Comparison of ENCODE assay signal across 8 mouse cellular contexts in the genomic region with DNA sequence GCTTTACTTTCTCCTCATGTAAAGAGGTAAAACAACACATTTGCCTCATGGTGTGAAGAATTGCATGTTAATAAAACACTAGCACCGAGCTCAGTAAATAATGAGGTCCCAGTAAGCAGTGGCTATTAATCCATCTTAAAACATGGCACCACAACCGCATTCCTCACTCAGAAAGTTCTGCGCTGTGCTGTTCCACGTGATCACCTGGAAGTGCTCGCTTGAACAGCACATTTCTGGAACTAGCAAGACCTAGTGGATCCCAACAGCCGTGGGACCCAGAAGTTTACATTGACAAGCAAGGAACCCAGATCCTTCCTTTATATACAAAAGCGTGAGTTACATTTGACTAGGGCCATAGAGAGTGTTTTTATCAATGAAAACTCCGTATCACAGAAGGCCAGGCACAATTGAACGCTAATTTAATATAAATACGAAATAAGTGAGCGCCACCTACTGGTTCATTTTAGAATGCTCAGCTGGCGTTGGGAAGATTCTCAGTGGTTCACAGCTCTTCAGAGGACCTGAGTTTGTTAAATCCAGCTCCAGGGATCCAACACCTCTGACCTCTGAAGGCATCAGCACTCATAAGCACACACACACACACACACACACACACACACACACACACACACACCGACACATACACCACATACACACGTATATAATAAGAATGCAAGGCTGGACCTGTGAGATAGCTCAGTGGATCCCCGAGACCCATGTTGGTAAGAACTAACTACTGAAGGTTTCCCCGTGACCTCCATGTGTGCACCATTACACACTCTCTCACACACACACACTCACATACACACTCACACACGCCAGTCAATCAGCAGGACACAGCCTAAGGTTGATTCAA. TPM values are rescaled to one million over a fixed set of nuclear protein-coding genes. Genes with fewer than 3 reads are reported as not detected.
A peak's percentile ranks its signal among the peaks of the same experiment; 100 is the strongest.
DNase-seq lines count a peak whose midpoint lies in the region; ATAC-seq lines count a peak whose summit lies in the region.

No protein-coding gene starts in this region.

- no peaks in the 10 kb centered on the region for H3K27me3 ChIP-seq in hindbrain, embryonic 14.5 days (ENCODE audit: control insufficient read depth, insufficient read depth, low read length)
- H3K27me3 ChIP-seq in limb, embryonic 10.5 days (ENCODE audit: low read depth, poor library complexity, severe bottlenecking): no peaks in the 10 kb centered on the region
- no peaks in the 10 kb centered on the region for H3K27me3 ChIP-seq in stomach, embryonic 16.5 days (ENCODE audit: control insufficient read depth, insufficient read depth, low read length)

- ATAC-seq in erythroid progenitor cell, adult 5-6 weeks (replicated peaks; ENCODE audit: low FRiP score, poor library complexity, severe bottlenecking): peak; percentile 75
- ATAC-seq in hindbrain, embryonic 14.5 days (ENCODE audit: low FRiP score): peak; percentile 51; the same call in 1 of the 2 replicates
- no peak for ATAC-seq in stomach, embryonic 16.5 days (ENCODE audit: insufficient read depth, low FRiP score)

- H3K4me1 ChIP-seq in hindbrain, embryonic 14.5 days (replicated peaks; ENCODE audit: control insufficient read depth, insufficient read depth, low read length): no peaks in the 10 kb centered on the region
- peaks cover 4% of the 10 kb centered on the region; the same call in 1 of the 2 replicates for H3K4me1 ChIP-seq in limb, embryonic 10.5 days
- H3K4me1 ChIP-seq in stomach, embryonic 16.5 days (ENCODE audit: control insufficient read depth, insufficient read depth, low read length): no peaks in the 10 kb centered on the region

- peak; percentile 39 for DNase-seq in gastrocnemius, postnatal 10 days
- DNase-seq in gastrocnemius, adult 8-10 months (ENCODE audit: low spot score in 2 of 2): no peak
- DNase-seq in T-cell, adult 2 months (ENCODE audit: low spot score): peak; percentile 39
- peak; percentile 86 for DNase-seq in hindbrain, embryonic 14.5 days (ENCODE audit: low spot score)
- peak; percentile 42 for DNase-seq in limb, embryonic 10.5 days (ENCODE audit: low spot score)
- peak; percentile 65 for DNase-seq in mesoderm, embryonic 11.5 days (ENCODE audit: low read depth, low spot score)

- no peaks in the 10 kb centered on the region for H3K9me3 ChIP-seq in hindbrain, embryonic 14.5 days (ENCODE audit: control insufficient read depth, low read length)
- no peaks in the 10 kb centered on the region for H3K9me3 ChIP-seq in limb, embryonic 10.5 days (replicated peaks)
- no peaks in the 10 kb centered on the region for H3K9me3 ChIP-seq in stomach, embryonic 16.5 days (replicated peaks; ENCODE audit: control insufficient read depth, low read length)

- no peak overlapping the region for H3K27ac ChIP-seq in hindbrain, embryonic 14.5 days
- H3K27ac ChIP-seq in limb, embryonic 10.5 days: no peak overlapping the region
- no peak overlapping the region for H3K27ac ChIP-seq in stomach, embryonic 16.5 days (ENCODE audit: low read length)

- H3K4me2 ChIP-seq in hindbrain, embryonic 14.5 days (replicated peaks): peak overlapping the region; percentile 18
- no peak overlapping the region for H3K4me2 ChIP-seq in stomach, embryonic 16.5 days (ENCODE audit: low read depth, low read length)

- 34% methylated on average over 17 of the region's 17 CpGs for WGBS in hindbrain, embryonic 14.5 days
- WGBS in limb, embryonic 10.5 days: 41% methylated on average over 17 of the region's 17 CpGs
- WGBS in stomach, embryonic 16.5 days: 34% methylated on average over 17 of the region's 17 CpGs

- no peak overlapping the region for H3K9ac ChIP-seq in hindbrain, embryonic 14.5 days
- H3K9ac ChIP-seq in stomach, embryonic 16.5 days (ENCODE audit: low read length): no peak overlapping the region

- H3K4me3 ChIP-seq in hindbrain, embryonic 14.5 days (replicated peaks; ENCODE audit: low read length): no peak overlapping the region
- no peak overlapping the region for H3K4me3 ChIP-seq in limb, embryonic 10.5 days
- H3K4me3 ChIP-seq in stomach, embryonic 16.5 days (replicated peaks; ENCODE audit: low read length): 0 out of 2 replicates have a peak overlapping the region, but pooled peaks have one; percentile 3

- no peaks in the 10 kb centered on the region for H3K36me3 ChIP-seq in hindbrain, embryonic 14.5 days (replicated peaks; ENCODE audit: control insufficient read depth, insufficient read depth)
- no peaks in the 10 kb centered on the region for H3K36me3 ChIP-seq in limb, embryonic 10.5 days
- no peaks in the 10 kb centered on the region for H3K36me3 ChIP-seq in stomach, embryonic 16.5 days (ENCODE audit: control insufficient read depth, insufficient read depth, low read length)

RNA-seq across cellular contexts. Expression of gene Rack1, which starts 25.5 kb away (rescaled TPM):
- 100 to 1,000 TPM; 536 to 557 TPM for total RNA-seq in gastrocnemius, postnatal 10 days (2021)
- 100 to 1,000 TPM; 411 to 495 (median 459) TPM for total RNA-seq in gastrocnemius, adult 8-10 months (2022)
- 648 and 827 TPM in 2 replicates for total RNA-seq in erythroid progenitor cell, adult 5-6 weeks (2015; ENCODE audit: low replicate concordance)
- total RNA-seq in erythroid progenitor cell, adult 5-6 weeks (2017; ENCODE audit: low replicate concordance): 220 and 369 TPM in 2 replicates
- 418 and 454 TPM in 2 replicates for polyA plus RNA-seq in hindbrain, embryonic 14.5 days (2014; fragmentation: Nextera tagmentation; extraction: Ambion mirVana)
- 818 and 973 TPM in 2 replicates for polyA plus RNA-seq in limb, embryonic 10.5 days (2016; fragmentation: Nextera tagmentation; extraction: Ambion mirVana)
- polyA plus RNA-seq in stomach, embryonic 16.5 days (2015; fragmentation: Nextera tagmentation; extraction: Ambion mirVana): 634 and 687 TPM in 2 replicates

RNA-seq across cellular contexts. Expression of gene Trim41, which starts 42.5 kb away (rescaled TPM):
- 10 to 100 TPM; 22.2 to 22.8 TPM for total RNA-seq in gastrocnemius, postnatal 10 days (2021)
- 10 to 100 TPM; 13.7 to 25.0 (median 20.8) TPM for total RNA-seq in gastrocnemius, adult 8-10 months (2022)
- 8.8 and 10.1 TPM in 2 replicates for total RNA-seq in erythroid progenitor cell, adult 5-6 weeks (2015; ENCODE audit: low replicate concordance)
- total RNA-seq in erythroid progenitor cell, adult 5-6 weeks (2017; ENCODE audit: low replicate concordance): 17.5 and 41.5 TPM in 2 replicates
- polyA plus RNA-seq in hindbrain, embryonic 14.5 days (2014; fragmentation: Nextera tagmentation; extraction: Ambion mirVana): 4.6 and 5.6 TPM in 2 replicates
- polyA plus RNA-seq in limb, embryonic 10.5 days (2016; fragmentation: Nextera tagmentation; extraction: Ambion mirVana): 4.2 and 6.1 TPM in 2 replicates
- 4.6 and 5.7 TPM in 2 replicates for polyA plus RNA-seq in stomach, embryonic 16.5 days (2015; fragmentation: Nextera tagmentation; extraction: Ambion mirVana)

RNA-seq across cellular contexts. Expression of gene Trim7, which starts 51.3 kb away (rescaled TPM):
- total RNA-seq in gastrocnemius, postnatal 10 days (2021): 100 to 1,000 TPM; 107 to 110 TPM
- 10 to 100 TPM; 25.5 to 30.8 (median 29.7) TPM for total RNA-seq in gastrocnemius, adult 8-10 months (2022)
- 0.42 TPM in 1 of 2 replicates, not detected in the other for total RNA-seq in erythroid progenitor cell, adult 5-6 weeks (2015; ENCODE audit: low replicate concordance)
- total RNA-seq in erythroid progenitor cell, adult 5-6 weeks (2017; ENCODE audit: low replicate concordance): 1.0 TPM in 1 of 2 replicates, not detected in the other
- polyA plus RNA-seq in hindbrain, embryonic 14.5 days (2014; fragmentation: Nextera tagmentation; extraction: Ambion mirVana): 1.7 and 2.5 TPM in 2 replicates
- polyA plus RNA-seq in limb, embryonic 10.5 days (2016; fragmentation: Nextera tagmentation; extraction: Ambion mirVana): 0.70 TPM in 1 of 2 replicates, not detected in the other
- 1.7 and 2.6 TPM in 2 replicates for polyA plus RNA-seq in stomach, embryonic 16.5 days (2015; fragmentation: Nextera tagmentation; extraction: Ambion mirVana)

RNA-seq across cellular contexts. Expression of gene Gm12184, which starts 51.8 kb away (rescaled TPM):
- 1 to 10 TPM; 1.8 to 3.6 TPM for total RNA-seq in gastrocnemius, postnatal 10 days (2021)
- 1 to 10 TPM; 1.4 to 3.1 (median 1.8) TPM for total RNA-seq in gastrocnemius, adult 8-10 months (2022)
- total RNA-seq in erythroid progenitor cell, adult 5-6 weeks (2015; ENCODE audit: low replicate concordance): 2.9 TPM in 1 of 2 replicates, not detected in the other
- 9.6 TPM in 1 of 2 replicates, not detected in the other for total RNA-seq in erythroid progenitor cell, adult 5-6 weeks (2017; ENCODE audit: low replicate concordance)
- 1.6 and 2.4 TPM in 2 replicates for polyA plus RNA-seq in hindbrain, embryonic 14.5 days (2014; fragmentation: Nextera tagmentation; extraction: Ambion mirVana)
- 2.9 and 5.1 TPM in 2 replicates for polyA plus RNA-seq in limb, embryonic 10.5 days (2016; fragmentation: Nextera tagmentation; extraction: Ambion mirVana)
- 0.98 and 1.5 TPM in 2 replicates for polyA plus RNA-seq in stomach, embryonic 16.5 days (2015; fragmentation: Nextera tagmentation; extraction: Ambion mirVana)

Comparison
In these comparisons a context has a peak if more than half of its experiments do, and no peak if none do; other contexts are left out.
1. DNase-seq: peak in gastrocnemius, postnatal 10 days (single experiment), T-cell, adult 2 months (single experiment), hindbrain, embryonic 14.5 days (single experiment), limb, embryonic 10.5 days (single experiment) and mesoderm, embryonic 11.5 days (single experiment); none in gastrocnemius, adult 8-10 months (0 of 2).
2. RNA of gene Trim7, which starts 51.3 kb away (total RNA-seq): 107 to 110 TPM in gastrocnemius, postnatal 10 days and 25.5 to 30.8 TPM in gastrocnemius, adult 8-10 months; 0.42 to 1.0 TPM in erythroid progenitor cell, adult 5-6 weeks; every median in the first group is over 10 times any median in the second.